Mouse (Mus musculus): ENCODE results near the gene Rbfox1.

The Rbfox1 gene

GRCm38 (mm10) chr16:7088601-7089430, 1203.7 kb downstream of the Rbfox1 start:
- no peak for DNase-seq (ENCODE audit: low spot score)

- DNase-seq (ENCODE audit: low spot score): no peak
Observed at GRCm38 (mm10) chr16:7089475-7089874, 1204.3 kb downstream of the Rbfox1 start.

GRCm38 (mm10) chr16:7090205-7090604, 1205.0 kb downstream of the Rbfox1 start:
- no peak for DNase-seq (ENCODE audit: low spot score)

GRCm38 (mm10) chr16:7092811-7093210, 1207.7 kb downstream of the Rbfox1 start:
- no peak for DNase-seq (ENCODE audit: low spot score)

GRCm38 (mm10) chr16:7093686-7094085, 1208.5 kb downstream of the Rbfox1 start:
- no peak for DNase-seq (ENCODE audit: low spot score)

- no peak for DNase-seq (ENCODE audit: low spot score)
Observed at GRCm38 (mm10) chr16:7094181-7094749, 1209.1 kb downstream of the Rbfox1 start.

GRCm38 (mm10) chr16:7097071-7097470, 1211.9 kb downstream of the Rbfox1 start:
- no peak for DNase-seq (ENCODE audit: low spot score)

- no peak for DNase-seq (ENCODE audit: low spot score)
Observed at GRCm38 (mm10) chr16:7097951-7098710, 1213.0 kb downstream of the Rbfox1 start.

- no peak for DNase-seq (ENCODE audit: low spot score)
Observed at GRCm38 (mm10) chr16:7099506-7100300, 1214.5 kb downstream of the Rbfox1 start.

- DNase-seq (ENCODE audit: low spot score): no peak
Observed at GRCm38 (mm10) chr16:7102486-7102885, 1217.3 kb downstream of the Rbfox1 start.

- no peak for DNase-seq (ENCODE audit: low spot score)
Observed at GRCm38 (mm10) chr16:7103301-7103700, 1218.1 kb downstream of the Rbfox1 start.

GRCm38 (mm10) chr16:7106450-7107015, 1221.4 kb downstream of the Rbfox1 start:
- no peak for DNase-seq (ENCODE audit: low spot score)

GRCm38 (mm10) chr16:7115945-7116344, 1230.8 kb downstream of the Rbfox1 start:
- no peak for DNase-seq (ENCODE audit: low spot score)

GRCm38 (mm10) chr16:7129591-7129990, 1244.4 kb downstream of the Rbfox1 start:
- DNase-seq (ENCODE audit: low spot score): no peak

GRCm38 (mm10) chr16:7132434-7132833, 1247.3 kb downstream of the Rbfox1 start:
- no peak for DNase-seq (ENCODE audit: low spot score)

GRCm38 (mm10) chr16:7136971-7137370, 1251.8 kb downstream of the Rbfox1 start:
- no peak for DNase-seq (ENCODE audit: low spot score)

- DNase-seq (ENCODE audit: low spot score): no peak
Observed at GRCm38 (mm10) chr16:7139480-7139879, 1254.3 kb downstream of the Rbfox1 start.

GRCm38 (mm10) chr16:7140909-7141308, 1255.8 kb downstream of the Rbfox1 start:
- no peak for DNase-seq (ENCODE audit: low spot score)

GRCm38 (mm10) chr16:7145505-7145904, 1260.3 kb downstream of the Rbfox1 start:
- no peak for DNase-seq (ENCODE audit: low spot score)

- no peak for DNase-seq (ENCODE audit: low spot score)
Observed at GRCm38 (mm10) chr16:7146454-7146853, 1261.3 kb downstream of the Rbfox1 start.

GRCm38 (mm10) chr16:7147884-7148283, 1262.7 kb downstream of the Rbfox1 start:
- DNase-seq (ENCODE audit: low spot score): no peak

All from urinary bladder, postnatal 25 days (tissue).